Mouse (Mus musculus) ES-Bruce4 (cell line): Measurements from ENCODE around the gene Atp2a2. TPM values are rescaled to one million over a fixed set of nuclear protein-coding genes. Genes with fewer than 3 reads are reported as not detected.

Experiments
- H3K27ac ChIP-seq: 2 replicates; pipeline ENCODE4 v1.5.1; 2012; ENCODE audit warnings: low read length, inconsistent platforms; ENCODE audit not compliant: insufficient read depth
- H3K27me3 ChIP-seq: 2 replicates; pipeline ENCODE4 v1.6.1; 2012; ENCODE audit warnings: mild to moderate bottlenecking, low read length, inconsistent platforms; ENCODE audit not compliant: control insufficient read depth, poor library complexity, insufficient read depth, severe bottlenecking
- H3K36me3 ChIP-seq: 2 replicates; pipeline ENCODE4 v1.6.1; 2012; ENCODE audit warnings: inconsistent platforms, mild to moderate bottlenecking, low read length, moderate library complexity; ENCODE audit not compliant: control insufficient read depth, poor library complexity, insufficient read depth, severe bottlenecking
- H3K4me1 ChIP-seq: one replicate; pipeline ENCODE4 v1.8.1; 2011; ENCODE audit warnings: low read length; ENCODE audit not compliant: control insufficient read depth, insufficient read depth
- H3K4me3 ChIP-seq: 2 replicates; pipeline ENCODE4 v1.5.1; 2011; ENCODE audit warnings: low read depth, mild to moderate bottlenecking, low read length
- H3K9ac ChIP-seq: 2 replicates; pipeline ENCODE4 v1.6.1; 2012; ENCODE audit warnings: low read depth, mild to moderate bottlenecking, inconsistent platforms; ENCODE audit not compliant: poor library complexity, severe bottlenecking
- H3K9me3 ChIP-seq: replicated peaks from 2 replicates; pipeline ENCODE4 v1.6.1; 2012; ENCODE audit warnings: mild to moderate bottlenecking, low read length, inconsistent platforms; ENCODE audit not compliant: control insufficient read depth, poor library complexity, insufficient read depth, severe bottlenecking
- CTCF ChIP-seq: IDR thresholded peaks from one replicate; pipeline ENCODE4 v1.8.1; 2011; ENCODE audit warnings: low read depth, low read length
- EP300 ChIP-seq: IDR thresholded peaks from 2 replicates; pipeline ENCODE4 v1.6.1; 2011; ENCODE audit warnings: low read depth, low read length; ENCODE audit not compliant: insufficient read depth
- POLR2A ChIP-seq: IDR thresholded peaks from one replicate; pipeline ENCODE4 v1.8.1; 2011; ENCODE audit warnings: low read length; ENCODE audit not compliant: insufficient read depth
- polyA plus RNA-seq: library from polyadenylated mRNA; stranded (reverse); fragments of >200 nt; gene quantifications from 2 replicates; pipeline ENCODE4 v1.2.4, GENCODE M21; 2011; ENCODE audit warnings: low read depth; ENCODE audit not compliant: missing spikeins, insufficient read depth, insufficient read length

Gene Atp2a2
- polyA plus RNA-seq, 1 experiment: 177 TPM

DNA sequence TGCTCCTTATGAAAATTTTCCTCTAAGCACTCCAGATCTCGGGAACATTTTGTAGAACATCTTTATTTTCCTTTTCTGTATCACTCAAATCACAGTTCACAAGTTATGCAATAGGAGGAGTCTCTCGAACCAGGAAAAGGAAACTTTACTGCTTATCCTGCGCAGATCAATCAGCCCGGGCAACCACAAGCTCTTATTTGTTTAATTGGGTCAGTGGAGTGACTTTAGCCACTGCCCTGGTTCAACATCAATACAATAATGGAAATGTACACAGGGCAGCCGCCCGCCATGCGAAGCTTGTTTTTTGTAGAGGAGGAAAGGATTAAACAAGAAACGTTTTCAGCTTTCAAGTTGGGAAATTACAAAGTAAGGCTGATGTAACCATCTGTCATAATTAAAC lies 39.8 kb upstream of the Atp2a2 start:
- Histone ChIP-seq H3K27me3 (no peaks in the 10 kb centered on the region), H3K4me3 (no peak overlapping the region), H3K27ac (no peak overlapping the region), H3K36me3 (no peaks in the 10 kb centered on the region), H3K9me3 (no peaks in the 10 kb centered on the region), H3K9ac (no peak overlapping the region), H3K4me1 (no peaks in the 10 kb centered on the region)
- TF ChIP-seq POLR2A (no peak), CTCF (no peak), EP300 (no peak)

DNA sequence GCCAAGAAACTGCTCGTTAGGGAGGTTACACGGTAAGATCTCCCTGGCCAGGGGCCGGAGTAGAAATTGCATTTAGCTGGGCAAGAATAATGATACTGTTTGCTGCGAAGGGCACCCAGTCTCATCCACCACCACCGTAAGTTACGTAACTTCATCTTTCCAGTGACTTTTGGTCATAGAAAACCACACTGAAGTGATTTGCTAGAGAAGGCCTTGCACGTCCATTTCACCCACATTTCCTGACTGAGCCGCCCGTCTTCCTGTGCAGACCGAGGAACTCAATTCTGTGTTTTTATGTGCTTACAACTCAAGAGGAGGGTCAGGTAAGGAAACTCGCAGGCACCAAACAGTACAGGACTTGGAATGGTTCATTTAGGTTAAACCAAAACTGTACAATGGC lies 36.1 kb upstream of the Atp2a2 start:
- TF ChIP-seq EP300 (no peak), POLR2A (no peak), CTCF (no peak)
- no peaks in the 10 kb centered on the region for H3K36me3 ChIP-seq
- H3K4me3 ChIP-seq: no peak overlapping the region
- no peaks in the 10 kb centered on the region for H3K27me3 ChIP-seq
- no peak overlapping the region for H3K9ac ChIP-seq
- no peaks in the 10 kb centered on the region for H3K9me3 ChIP-seq
- H3K27ac ChIP-seq: no peak overlapping the region
- no peaks in the 10 kb centered on the region for H3K4me1 ChIP-seq

DNA sequence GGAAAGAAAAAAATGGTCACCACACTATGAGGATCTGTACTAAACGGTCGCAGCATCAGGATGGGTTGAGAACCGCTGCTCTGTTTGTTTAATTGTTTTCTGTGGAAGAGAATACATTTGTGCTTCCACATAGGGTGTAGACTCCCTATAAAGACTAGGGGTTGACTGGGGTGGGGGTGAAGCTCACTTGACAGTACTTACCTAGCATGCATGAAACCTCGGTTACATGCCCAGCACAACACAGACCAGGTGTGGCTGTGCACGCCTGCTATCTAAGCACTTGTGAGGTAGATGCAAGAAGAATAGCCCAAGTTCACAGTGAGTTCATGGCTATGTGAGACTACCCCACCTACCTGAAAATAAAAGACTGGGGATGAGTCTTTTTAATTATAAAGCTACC lies 35.6 kb upstream of the Atp2a2 start:
- Histone ChIP-seq H3K4me3 (no peak overlapping the region), H3K36me3 (no peaks in the 10 kb centered on the region), H3K27ac (no peak overlapping the region), H3K9ac (no peak overlapping the region), H3K27me3 (no peaks in the 10 kb centered on the region), H3K9me3 (no peaks in the 10 kb centered on the region), H3K4me1 (no peaks in the 10 kb centered on the region)
- TF ChIP-seq POLR2A (no peak), CTCF (no peak), EP300 (no peak)

DNA sequence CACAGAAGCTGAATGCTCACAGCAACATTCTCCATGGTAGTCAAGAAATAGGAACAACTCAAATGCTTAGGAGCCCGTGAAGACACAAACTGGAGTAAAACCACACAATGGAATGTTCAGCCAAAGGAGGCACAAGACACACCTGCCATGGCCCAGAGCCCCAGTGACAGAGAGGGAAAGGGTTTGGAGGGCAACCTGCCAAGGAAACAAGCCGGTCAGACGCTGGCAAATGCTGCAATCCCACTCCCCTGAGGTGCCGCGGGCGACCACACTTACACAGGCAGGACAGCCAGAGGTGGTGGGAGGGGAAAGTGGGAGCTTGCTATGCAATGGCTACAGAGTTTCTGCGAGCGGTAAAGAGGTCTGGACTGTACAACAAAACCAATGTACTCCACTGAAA lies 31.9 kb upstream of the Atp2a2 start:
- Histone ChIP-seq H3K9me3 (no peaks in the 10 kb centered on the region), H3K4me1 (no peaks in the 10 kb centered on the region), H3K27me3 (no peaks in the 10 kb centered on the region), H3K27ac (no peak overlapping the region), H3K36me3 (no peaks in the 10 kb centered on the region), H3K9ac (no peak overlapping the region), H3K4me3 (no peak overlapping the region)
- TF ChIP-seq CTCF: no peak
- no peak for TF ChIP-seq EP300
- TF ChIP-seq POLR2A: no peak

DNA sequence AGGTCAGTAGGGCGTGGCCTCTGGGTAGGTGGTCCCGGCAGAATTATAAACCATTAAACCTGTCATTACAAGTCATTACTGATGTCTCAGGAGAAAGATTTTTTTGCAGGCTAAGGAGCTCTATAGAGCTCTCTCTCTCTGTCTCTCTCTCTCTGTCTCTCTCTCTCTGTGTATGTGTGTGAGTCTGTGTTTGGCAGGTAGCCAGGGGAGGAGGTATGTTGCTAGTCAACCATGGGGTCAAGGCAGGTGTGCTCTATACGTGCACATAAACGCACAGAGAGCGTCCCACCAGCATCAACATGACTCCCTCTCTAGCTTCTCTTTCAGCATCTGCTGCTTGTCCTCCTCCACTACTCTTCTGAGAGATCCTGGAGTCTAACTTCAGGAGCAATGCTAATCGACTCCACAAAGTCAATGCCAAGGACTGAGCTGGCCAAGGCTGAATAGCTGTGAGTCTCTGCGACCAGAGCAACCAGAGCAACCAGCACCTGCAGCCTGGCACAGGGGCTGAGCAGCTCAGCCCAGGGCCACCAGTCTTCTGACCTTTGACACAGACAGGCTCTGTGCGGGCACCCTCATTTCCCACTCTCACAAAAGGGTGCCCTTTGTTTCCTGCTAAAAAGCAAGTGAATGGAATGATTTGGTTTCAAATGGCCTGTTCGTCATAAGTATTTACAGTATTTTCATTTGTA lies 28.0 kb upstream of the Atp2a2 start:
- H3K36me3 ChIP-seq: no peaks in the 10 kb centered on the region
- no peak overlapping the region for H3K9ac ChIP-seq
- no peak overlapping the region for H3K4me3 ChIP-seq
- no peaks in the 10 kb centered on the region for H3K4me1 ChIP-seq
- H3K27me3 ChIP-seq: no peaks in the 10 kb centered on the region
- no peaks in the 10 kb centered on the region for H3K9me3 ChIP-seq
- TF ChIP-seq POLR2A (no peak), CTCF (no peak), EP300 (no peak)
- H3K27ac ChIP-seq: no peak overlapping the region

DNA sequence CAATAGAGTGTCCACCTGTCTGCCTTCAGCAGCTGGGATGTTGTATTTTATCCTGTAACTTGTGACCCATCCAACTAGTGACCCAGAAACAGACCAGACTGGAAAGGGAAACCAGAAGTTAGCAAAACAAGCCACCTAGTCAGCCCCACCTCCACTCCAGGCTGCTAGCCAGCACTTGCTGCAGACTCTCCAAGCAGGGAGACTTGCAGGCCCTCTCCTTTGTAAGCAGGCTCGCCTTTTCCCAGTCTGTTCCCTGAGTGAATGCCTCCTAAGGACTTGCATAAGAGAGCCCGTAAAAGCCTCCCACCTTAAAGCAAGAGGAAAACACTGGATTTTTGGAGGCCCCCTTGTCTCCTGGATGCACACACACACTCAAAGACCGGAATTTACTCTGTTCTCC lies 27.3 kb upstream of the Atp2a2 start:
- no peaks in the 10 kb centered on the region for H3K27me3 ChIP-seq
- H3K4me1 ChIP-seq: no peaks in the 10 kb centered on the region
- H3K9me3 ChIP-seq: no peaks in the 10 kb centered on the region
- TF ChIP-seq POLR2A: no peak
- TF ChIP-seq EP300: no peak
- TF ChIP-seq CTCF: no peak
- no peaks in the 10 kb centered on the region for H3K36me3 ChIP-seq
- no peak overlapping the region for H3K9ac ChIP-seq
- no peak overlapping the region for H3K4me3 ChIP-seq
- no peak overlapping the region for H3K27ac ChIP-seq
